Mouse (Mus musculus) spleen, adult 2 months (tissue): ENCODE measurements around the gene Atxn1.

Source experiments
- CTCF ChIP-seq: fragments of 200-500 bp; IDR thresholded peaks from 2 replicates; pipeline ENCODE4 v1.5.1; 2011; ENCODE audit warnings: mild to moderate bottlenecking, inconsistent platforms; ENCODE audit not compliant: insufficient read depth, insufficient read length, insufficient replicate concordance; ENCODE audit errors: extremely low read depth
- POLR2A ChIP-seq: fragments of 200-500 bp; IDR thresholded peaks from 2 replicates; pipeline ENCODE4 v1.6.1; 2011; ENCODE audit warnings: low read depth, low read length, inconsistent platforms

GRCm38 (mm10) chr13:45538532-45539204, 426.1 kb downstream of the Atxn1 start:
- TF ChIP-seq CTCF = peak; percentile 17; the same call in 1 of the 2 replicates
- no peak for TF ChIP-seq POLR2A
